Mouse (Mus musculus) A20 (cell line): Measurements from ENCODE around the gene Cdrt4.

Source experiments
- DNase-seq: peaks from one replicate; pipeline ENCODE4 v3.0.0-alpha.2; 2011; ENCODE audit warnings: low read depth, low spot score

The Cdrt4 gene

DNA sequence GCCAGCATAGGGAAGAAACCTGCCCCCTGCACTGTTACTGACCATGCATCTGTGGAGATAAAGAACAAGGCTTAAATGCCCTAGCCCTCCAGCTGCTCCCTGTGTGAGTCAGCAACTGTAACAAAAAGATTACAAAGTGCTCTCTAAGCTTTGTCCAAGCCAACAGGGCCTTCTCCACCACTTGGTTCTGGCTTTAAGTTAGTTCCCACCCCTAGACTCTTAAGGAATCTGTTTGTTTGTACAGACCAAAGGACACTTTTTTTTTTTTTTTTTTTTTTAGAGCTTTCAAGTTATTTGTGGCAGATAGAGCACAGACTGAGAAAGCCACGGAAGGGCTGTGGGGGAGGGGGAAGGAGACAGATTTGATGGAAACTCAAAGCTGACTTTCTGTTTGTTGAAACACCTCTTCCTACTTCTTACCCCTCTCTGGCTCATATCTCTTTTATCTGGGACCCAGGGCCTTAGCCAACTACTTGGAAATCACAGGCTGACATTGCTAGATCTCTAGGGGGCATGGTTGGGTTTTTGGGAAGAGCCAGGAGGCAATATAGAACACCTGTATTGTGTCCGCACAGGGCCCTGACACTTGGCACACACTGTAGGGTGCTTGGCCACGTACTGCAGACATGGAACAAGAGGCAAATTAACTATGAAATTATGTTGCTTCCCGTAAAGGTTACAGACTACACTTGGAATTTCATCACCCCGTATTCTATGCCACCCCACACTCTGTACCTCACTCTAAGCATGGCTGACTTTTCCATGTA, 44.9 kb downstream of the Cdrt4 start:
- no peak for DNase-seq

DNA sequence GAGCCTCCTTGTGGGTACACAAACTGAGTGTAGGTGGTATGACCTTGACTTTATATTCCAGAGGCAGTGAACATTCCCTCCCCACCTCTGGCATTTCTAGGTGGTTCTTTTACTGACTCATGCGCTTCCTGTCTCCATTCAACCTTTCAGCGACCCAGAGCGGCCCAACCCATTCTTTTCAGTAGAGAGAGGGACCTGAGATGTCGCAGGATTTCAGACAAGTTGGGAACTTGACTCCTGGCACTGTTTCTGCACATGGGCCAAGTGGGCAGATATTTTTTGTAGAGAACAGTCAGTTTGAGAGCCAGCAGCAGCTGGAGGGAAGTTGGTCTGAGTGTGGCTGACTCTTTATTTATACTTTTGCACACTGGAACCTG, 45.5 kb downstream of the Cdrt4 start:
- no peak for DNase-seq

DNA sequence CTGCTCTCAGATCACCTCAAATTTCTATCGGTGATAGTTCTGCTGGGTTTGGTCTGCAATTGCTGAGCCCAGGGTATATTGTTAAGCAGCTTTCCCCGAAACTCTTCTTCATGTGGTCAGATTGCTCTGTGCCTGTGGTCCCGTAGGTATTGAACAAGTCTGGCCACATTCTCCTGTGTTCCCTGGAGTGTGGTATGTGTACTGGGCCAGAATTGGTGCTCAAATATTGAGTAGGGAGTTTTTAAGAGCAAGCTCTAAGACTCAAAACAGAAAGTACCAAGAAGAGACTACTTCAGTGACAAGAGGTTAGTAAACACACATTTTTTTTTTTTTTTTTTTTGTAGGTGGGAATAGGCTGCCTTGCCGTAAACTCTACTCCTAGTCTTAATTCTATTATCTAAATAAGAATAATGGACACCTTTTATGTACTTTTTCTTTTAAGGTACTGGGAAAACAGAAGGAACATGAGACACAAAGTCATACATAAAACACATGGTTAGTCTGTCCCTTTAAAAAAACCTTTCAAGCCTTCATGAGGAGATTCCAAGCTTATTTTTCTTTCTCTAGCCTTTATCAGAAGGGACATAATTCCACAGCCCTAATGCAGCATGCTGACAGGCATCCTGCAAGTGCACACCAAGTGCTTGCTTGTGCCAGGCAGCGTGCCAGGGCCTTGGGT, 46.2 kb downstream of the Cdrt4 start:
- DNase-seq, result no peak

DNA sequence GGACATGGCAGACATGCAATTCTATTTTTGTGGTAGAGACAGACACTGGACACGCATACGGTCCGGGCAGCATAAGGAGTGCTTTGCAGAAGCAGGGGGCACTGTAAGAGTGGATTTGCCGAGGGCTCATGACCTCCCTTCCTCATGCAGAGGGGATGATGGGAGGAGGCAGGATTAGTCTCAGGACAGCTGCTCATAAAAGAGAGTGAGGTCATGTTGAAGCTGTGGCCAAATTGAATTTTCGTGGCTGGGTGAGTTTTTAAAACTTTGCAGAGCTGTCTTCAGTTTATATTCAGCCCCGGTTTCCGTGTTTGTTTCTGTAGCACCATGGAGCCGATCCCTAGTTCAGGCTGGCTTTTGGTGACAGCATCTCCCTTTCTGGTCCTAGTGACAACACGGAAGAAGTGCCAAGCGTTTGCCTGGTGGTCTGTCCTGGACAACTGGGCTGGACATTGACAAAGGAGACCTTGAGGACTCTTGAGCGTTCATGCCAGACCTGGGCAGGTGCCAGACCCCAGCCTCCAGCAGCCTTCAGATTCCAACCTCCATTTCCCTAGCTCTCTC, 46.8 kb downstream of the Cdrt4 start:
- DNase-seq, result no peak

DNA sequence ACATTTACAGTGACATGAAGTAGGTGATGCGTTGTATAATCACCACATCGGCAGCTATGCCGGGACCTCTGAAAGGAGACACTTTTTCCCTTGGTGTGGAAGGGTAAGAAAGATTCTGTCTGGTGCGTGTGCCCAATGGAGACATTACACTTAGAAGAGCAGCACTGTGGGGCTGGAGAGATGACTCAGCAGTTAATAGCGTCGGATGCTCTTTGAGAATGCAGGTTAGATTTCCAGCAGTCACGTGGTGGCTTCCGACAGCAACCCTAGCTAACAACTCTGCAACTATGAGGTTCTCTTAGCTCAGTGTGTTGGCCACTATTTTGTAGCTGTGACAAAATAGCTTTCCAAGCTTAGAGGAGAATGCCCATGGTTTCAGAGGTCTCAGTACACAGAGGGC, 49.1 kb downstream of the Cdrt4 start:
- no peak for DNase-seq

DNA sequence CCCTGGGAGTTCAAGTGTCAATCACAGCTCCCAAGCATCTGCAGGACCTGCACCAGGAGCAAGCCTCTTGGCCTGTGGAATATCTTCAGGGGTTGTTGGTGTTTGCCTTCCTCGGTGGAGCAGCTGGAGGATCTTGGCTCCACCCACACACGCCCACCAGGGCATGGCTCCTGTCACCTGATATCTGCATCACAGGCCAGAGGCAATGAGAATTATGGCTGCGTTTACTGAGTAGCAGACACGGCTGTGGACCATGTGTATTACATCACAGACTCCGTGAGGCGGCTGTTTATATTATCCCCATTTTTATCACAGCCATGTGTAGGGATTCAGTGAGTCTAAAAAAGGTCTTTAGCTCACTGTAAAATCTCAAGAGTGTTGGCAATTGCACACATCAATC, 53.6 kb downstream of the Cdrt4 start:
- DNase-seq, result no peak

DNA sequence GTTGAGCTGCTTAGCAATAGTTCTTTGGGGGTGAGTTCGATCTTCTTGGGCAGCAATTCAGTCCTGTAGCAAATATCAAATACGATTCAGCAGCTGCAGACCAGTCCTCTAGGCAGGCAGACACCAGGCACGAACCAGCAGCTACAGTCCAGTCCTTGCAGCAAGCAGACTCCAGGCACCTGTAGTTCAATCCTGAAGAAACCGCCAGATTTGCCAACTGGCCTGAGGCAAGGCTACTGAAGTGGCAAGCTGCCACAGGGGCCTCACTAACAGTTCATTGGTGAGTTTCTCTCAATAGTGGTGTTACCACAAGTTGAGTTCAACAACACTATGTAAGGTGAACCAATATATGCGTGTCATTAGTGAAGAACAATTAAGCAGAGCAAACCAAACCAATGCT, 56.4 kb downstream of the Cdrt4 start:
- no peak for DNase-seq

DNA sequence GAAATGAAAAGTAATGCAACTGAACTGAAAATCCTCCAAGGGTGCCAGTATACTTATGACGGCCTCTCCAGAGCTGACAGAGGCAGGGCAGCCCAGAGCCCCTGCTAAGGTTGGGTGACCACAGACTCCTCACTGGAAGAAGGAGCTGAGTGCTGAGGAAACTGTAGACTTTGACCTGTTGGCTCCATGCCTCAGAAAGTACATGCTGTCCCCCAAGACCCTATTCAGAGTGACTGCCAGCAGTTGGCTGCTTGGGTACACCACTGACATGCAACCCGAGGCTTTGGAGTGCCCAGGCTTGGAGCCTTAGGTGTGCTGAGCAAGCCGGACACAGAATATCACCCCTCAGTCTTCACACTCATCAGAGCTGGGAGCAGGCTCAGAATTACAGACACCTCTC, 57.0 kb downstream of the Cdrt4 start:
- DNase-seq, result no peak

DNA sequence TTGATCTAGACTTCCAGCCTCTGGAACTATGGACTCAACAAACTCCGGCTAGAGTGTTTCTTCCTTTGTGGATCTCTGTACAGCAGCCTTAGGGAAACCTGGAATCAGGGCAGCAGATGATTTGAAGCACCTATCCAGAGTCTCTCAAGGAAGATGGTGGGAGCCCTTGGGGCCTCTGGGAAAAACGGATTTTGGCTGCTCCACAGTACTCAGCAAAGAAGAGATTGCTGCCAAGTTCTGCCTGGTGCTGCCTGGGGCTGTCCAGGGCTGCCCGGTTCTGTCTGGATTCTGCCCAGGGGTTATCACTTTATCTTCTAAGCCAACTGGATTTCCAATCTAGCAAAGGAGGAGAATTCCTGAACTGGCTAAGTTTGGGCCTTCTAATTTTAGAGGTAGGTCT, 58.8 kb downstream of the Cdrt4 start:
- no peak for DNase-seq

DNA sequence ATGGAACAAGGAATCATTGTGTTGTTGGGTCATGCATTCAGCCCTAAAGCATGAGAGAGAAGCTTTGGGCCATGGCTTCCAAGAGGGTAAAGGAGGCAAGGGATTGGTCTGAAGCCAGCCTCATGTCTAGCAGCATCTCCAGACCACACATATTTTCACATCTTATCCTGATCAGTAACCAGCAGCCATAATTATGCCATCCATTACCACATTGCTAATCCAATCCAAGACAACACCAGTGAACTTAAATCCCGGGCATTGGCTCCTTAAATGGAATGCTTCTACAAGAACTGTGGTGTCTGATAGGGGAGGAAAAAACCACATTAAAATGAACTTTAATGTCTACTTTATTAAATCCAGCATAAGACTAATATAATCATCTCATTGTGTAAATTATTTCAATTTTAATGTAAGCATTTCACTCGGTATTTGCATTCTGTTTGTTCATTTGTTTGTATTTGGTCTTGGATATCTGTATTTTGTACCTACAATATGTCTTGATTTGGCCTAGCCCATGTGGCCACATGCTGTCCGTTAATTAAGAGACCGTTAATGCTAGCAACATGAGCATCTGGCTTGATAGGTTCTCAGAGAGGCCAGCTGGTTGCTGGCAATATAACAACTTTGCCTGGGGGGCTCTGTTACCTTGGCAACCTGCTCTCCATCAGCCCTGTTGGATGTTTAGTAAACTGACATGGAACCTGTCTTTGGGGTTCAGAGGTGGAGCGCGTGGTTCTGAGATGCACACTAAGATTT, 66.5 kb downstream of the Cdrt4 start:
- DNase-seq, result no peak

DNA sequence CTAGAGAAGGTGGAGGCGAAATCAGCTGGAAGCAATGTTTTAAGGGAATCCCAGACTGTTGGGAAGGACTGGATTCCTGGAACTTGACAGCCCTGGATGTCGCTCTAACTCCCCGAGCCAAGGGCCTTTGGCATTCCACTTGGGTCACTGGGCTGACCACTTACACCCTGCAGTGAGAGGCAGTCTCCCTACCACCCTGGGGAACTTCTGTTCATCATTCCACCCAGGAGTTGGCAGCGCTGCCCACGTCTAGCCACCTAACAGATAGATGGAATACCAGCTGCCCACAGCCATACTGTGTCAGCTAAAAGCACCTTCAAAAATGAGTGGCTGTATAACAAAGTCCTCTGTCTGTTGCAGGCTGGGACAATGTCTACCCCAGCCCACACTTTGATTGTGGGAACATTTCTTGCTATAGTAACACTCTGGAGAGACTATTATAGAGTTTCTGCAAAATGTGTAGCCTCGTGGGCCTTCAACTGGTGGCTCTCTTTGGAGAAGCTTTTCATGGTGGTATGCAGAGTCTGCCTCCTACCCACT, 67.2 kb downstream of the Cdrt4 start:
- DNase-seq, result no peak

DNA sequence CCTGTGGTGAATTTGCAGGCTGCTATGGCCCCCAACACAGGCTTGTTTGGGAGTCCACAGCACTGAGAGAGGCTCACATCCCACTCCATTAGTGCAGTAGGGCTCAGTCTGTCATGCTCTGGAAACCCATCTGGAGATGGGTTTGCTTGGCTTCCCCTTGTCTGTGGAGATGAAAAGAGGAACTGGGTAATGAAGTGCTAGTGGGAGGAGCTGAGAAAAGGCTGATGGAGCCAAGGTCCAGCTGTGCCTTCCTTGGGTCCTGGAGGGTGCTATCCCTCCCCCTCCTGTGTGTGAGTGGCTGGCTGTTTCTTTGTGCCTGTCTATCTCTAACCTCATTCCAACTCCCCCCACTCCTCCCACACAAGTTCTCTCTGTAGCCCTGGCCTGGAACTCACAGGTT, 69.6 kb downstream of the Cdrt4 start:
- peak; percentile 67 for DNase-seq

DNA sequence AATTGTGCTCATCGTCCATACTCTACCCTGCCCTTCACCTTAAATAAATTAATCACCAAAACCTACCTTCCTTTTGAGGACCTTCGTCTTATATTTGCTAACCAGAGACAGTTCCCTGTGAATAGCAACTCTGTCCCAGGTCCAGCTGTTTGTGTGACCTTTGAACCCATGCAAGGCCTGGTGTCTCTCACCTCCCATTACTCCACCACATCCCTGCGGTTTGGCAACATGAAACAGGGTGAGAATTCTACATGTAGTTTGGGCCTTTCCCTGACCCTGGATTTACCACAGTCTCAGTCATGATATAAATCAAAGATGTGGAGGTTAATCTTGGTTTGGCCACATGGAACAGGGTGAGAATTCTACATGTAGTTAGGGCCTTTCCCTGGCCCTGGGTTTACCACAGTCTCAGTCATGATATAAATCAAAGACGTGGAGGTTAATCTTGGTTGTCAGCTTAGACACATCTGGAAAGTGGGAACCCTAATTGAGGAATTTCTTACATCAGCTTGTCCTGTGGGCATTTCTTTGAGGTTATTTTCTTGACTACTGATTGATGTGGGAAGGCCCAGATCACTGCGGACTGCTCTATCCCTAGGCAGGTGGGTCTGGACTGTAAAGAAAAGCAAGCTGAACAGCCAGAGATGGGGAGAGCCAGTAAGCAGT, 70.3 kb downstream of the Cdrt4 start:
- DNase-seq, result no peak

DNA sequence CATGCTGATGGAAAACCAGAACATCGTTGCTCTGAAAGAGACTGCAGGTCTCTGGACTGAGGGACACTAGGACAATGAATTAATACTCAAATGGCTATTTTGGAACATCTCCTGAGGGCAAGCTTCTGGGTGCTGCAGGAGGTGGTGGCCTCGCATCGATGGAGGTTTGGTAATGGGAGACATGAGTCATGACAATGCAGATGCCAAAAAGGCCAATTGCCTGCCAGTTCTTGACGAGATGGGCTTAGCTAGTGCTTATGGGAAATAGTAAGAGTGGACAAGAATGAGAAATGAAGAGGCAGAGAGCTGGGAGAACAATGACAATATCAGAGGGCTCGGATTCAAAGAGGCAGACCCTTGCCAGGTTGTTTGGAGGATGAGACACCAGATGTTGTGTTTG, 72.5 kb downstream of the Cdrt4 start:
- DNase-seq, result no peak

DNA sequence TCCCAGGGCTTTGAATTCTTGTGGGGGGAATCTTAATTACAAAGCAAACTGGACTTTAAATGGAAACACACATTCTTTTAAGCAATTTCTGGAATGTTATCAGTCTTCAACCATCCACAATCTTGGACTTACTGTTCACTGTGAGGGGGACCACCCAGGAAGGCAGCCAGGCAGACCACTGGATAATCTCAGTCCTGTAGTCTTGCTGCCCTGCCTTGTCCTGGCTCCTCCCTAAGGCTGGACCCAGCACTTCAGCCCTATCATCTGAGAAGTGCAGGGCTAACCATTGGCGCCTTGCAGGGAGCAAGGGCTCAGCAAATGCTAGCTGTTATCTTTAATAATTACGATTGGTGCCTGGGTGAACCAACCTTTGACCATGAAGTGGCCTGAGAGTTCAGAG, 73.1 kb downstream of the Cdrt4 start:
- no peak for DNase-seq

DNA sequence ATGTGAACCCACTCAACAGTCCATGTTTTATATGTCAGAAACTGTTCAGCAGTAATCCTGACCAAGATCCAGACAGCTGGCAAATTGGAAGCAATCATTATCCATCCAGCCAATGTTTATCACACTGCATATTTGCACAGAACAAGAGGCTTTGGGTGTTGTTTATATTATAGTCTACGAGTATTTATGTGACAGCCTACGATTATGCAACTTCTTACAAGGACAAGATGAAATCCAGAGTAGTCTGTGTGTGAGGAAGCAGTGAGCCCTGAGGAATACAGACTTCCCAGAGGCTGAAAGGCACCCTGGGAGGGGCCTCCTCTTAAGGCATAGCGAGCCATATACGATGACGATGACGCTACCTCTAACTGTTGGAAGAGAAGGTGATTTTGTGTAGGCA, 74.5 kb downstream of the Cdrt4 start:
- no peak for DNase-seq

DNA sequence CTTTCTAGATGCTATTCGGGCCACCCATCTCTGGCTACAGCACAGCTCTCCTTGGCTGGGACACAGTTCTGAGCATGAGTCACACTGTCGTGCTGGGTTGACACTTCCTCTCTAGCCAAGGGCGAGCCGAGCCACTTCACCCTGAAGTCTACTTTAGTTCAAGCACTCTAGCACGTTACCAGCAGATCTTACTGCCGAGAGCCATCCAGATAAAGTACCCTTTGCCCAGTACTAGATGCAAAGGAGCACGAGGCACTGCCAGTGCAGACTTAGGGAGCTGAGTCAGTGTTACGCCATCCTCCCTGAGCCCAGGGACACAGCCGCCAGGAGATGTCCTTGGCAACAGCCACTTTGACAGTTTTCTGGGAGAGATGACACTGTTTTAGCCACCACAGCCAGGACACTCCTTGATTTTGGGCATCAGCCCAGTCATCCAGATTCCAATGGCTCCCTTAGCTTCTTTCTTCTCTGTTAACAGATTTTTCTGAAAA, 75.7 kb downstream of the Cdrt4 start:
- no peak for DNase-seq

DNA sequence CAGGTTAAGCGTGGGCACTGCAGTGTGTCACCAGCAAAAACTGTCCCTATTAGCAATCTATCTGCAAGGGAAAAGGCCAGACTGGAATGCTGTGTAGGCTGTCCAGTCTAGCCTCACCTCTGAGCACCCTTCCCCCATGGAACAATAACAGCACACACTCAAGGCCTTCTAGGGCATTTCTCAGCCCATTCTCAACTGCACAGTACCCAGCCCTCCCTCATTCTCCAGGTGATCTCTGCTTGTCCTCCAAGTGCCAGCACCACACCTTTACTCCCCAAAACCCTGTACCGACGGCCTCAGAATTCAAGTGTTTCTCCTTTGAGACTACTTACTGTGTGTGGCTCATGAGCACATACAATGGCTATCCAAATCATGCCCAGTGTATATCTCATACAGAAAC, 77.1 kb downstream of the Cdrt4 start:
- DNase-seq, result no peak

DNA sequence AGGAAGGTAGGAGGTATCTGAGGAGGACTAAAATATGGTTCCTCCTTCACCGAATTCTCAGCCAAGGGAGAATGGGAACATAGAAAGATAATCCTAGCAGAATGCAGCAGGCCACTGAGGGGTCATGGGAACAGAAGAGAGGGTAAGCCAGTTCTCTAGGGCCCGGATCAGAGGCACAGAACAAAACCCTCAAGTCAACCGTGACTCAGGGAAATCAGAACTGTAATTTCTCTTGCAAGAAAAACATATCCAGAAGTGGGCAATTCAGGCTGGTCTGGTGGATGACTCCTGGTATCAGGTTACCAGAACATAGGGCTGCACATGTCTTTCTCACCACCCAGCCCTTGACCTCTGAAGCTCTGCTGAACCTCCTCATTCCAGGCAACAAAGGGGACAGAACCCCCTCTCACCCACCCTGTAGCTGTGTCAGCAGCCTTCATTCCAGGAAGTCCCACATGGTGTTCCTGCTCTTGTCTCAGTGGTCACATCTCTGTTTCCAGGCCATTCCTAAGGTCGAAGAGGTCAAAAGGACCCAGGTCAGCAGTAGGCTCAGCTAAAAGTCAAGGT, 78.2 kb downstream of the Cdrt4 start:
- no peak for DNase-seq

DNA sequence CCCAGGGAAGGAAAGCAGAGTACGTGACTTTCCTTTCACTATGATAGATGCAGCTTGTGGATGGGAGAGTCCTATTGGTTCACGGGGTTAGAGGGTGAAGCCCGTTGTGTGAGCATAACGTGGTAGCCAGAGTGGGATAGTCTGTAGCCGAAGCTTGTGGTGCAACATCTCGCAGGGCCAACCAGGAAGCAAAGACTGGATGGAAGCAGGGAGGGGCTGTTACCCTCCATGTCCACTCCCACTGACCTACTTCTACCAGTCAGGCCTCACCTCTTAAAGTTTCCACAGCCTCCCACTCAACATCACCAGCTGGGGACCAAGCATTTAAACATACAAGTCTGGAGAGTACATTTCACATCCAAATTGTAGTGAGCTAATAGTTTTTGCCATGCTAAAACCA, 78.7 kb downstream of the Cdrt4 start:
- DNase-seq, result no peak
